Mouse (Mus musculus) stomach, embryonic 14.5 days (tissue): ENCODE results near the gene Gpam. TPM values are rescaled to one million over a fixed set of nuclear protein-coding genes. Genes with fewer than 3 reads are reported as not detected.

Experiments used
- ATAC-seq: fragments of 200-750 bp; cut with Nextera tagmentation; 2 replicates; pipeline ENCODE4 v1.8.0; 2017; ENCODE audit warnings: low read depth, moderate TSS enrichment; ENCODE audit not compliant: insufficient number of reproducible peaks, insufficient read depth, low FRiP score
- H3K27ac ChIP-seq: fragments of 300-500 bp; sonication (generic); 2 replicates; pipeline ENCODE4 v1.5.1; 2014; ENCODE audit warnings: mild to moderate bottlenecking, low read length, moderate library complexity, mixed read lengths
- H3K27me3 ChIP-seq: fragments of 300-500 bp; sonication (generic); 2 replicates; pipeline ENCODE4 v1.6.1; 2014; ENCODE audit warnings: low read length, control low read depth, mixed read lengths; ENCODE audit not compliant: control insufficient read depth, insufficient read depth
- H3K36me3 ChIP-seq: fragments of 300-500 bp; sonication (generic); 2 replicates; pipeline ENCODE4 v1.6.1; 2014; ENCODE audit warnings: mild to moderate bottlenecking, control low read depth, low read length, moderate library complexity, mixed read lengths; ENCODE audit not compliant: control insufficient read depth, insufficient read depth
- H3K4me1 ChIP-seq: fragments of 300-500 bp; sonication (generic); 2 replicates; pipeline ENCODE4 v1.6.1; 2014; ENCODE audit warnings: low read length, control low read depth, mixed read lengths; ENCODE audit not compliant: control insufficient read depth, insufficient read depth
- H3K4me2 ChIP-seq: fragments of 300-500 bp; sonication (generic); replicated peaks from 2 replicates; pipeline ENCODE4 v1.6.1; 2014; ENCODE audit warnings: low read depth, low read length, control low read depth
- H3K4me3 ChIP-seq: fragments of 300-500 bp; sonication (generic); 2 replicates; pipeline ENCODE4 v1.5.1; 2014; ENCODE audit warnings: low read depth, low read length, control low read depth
- H3K9ac ChIP-seq: fragments of 300-500 bp; sonication (generic); replicated peaks from 2 replicates; pipeline ENCODE4 v1.6.1; 2014; ENCODE audit warnings: low read depth, mild to moderate bottlenecking, control low read depth, low read length, moderate library complexity, mixed read lengths
- H3K9me3 ChIP-seq: fragments of 300-500 bp; sonication (generic); 2 replicates; pipeline ENCODE4 v1.6.1; 2016; ENCODE audit warnings: low read depth, low read length, control low read depth; ENCODE audit not compliant: control insufficient read depth
- WGBS: fragments of 180-500 bp; shearing (Covaris S2); extraction: QIAGEN DNeasy Blood & Tissue Kit; methylation state at CpG from one replicate; pipeline ENCODE4 v1.1.7; 2014; 5-methylcytosine and 5-hydroxymethylcytosine counted together
- polyA plus RNA-seq: library from polyadenylated mRNA; unstranded; fragments of >200 nt; fragmentation: Nextera tagmentation; extraction: Ambion mirVana; gene quantifications from 2 replicates; pipeline ENCODE4 v1.2.1, GENCODE M21; 2014

Gpam gene
- polyA plus RNA-seq, 1 experiment from 2014 or later: 16.6 TPM

DNA sequence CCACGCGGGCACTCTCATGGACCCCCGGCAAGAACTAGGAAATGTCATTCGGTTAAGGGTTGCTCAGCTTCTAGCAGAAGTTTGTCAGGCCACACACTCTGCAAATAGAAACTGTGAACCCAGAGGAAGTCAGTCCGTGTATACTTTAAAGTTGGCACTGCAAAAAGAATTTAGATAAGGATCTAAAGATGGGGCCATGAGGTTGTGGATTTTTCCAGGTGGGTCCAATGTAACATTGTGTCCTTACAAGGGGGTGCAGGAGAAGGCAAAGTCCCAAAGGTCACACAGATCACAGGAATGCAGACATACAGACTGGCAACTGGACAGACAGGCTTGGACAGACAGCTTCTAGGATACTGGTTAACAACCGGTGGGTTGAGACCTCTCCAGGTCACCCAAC lies 21.1 kb upstream of the Gpam start:
- 62% methylated on average over 6 of the region's 6 CpGs for WGBS

DNA sequence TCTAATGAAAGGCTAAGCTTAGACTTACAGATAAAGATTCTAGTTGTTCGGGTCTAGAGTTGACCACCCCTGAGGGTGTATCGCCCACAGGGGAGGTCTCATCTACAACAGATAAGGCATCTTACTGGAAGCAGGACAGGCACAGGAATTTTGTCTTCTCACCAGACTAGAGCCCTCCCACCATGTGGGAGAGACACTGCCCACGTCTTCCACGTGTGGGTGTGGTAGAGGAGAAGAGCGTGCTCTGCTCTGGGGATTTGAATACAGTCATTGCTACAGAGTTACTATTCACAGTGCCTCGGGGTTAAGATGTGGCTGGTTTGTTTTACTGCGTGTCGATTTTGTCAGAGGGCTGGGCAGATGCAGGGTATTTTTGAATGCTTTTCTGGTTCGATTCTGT lies 20.5 kb upstream of the Gpam start:
- Histone ChIP-seq H3K9me3 (no peaks in the 10 kb centered on the region), H3K4me2 (no peak overlapping the region), H3K27me3 (no peaks in the 10 kb centered on the region), H3K36me3 (no peaks in the 10 kb centered on the region), H3K4me1 (peaks cover 3% of the 10 kb centered on the region; the same call in 1 of the 2 replicates), H3K27ac (no peak overlapping the region), H3K4me3 (no peak overlapping the region), H3K9ac (no peak overlapping the region)
- 58% methylated on average over 9 of the region's 9 CpGs for WGBS
- no peak for ATAC-seq

More for the DNA sequence above, 21.1 kb upstream of the Gpam start:
- Histone ChIP-seq H3K9ac (no peak overlapping the region), H3K36me3 (no peaks in the 10 kb centered on the region), H3K27ac (no peak overlapping the region), H3K4me2 (no peak overlapping the region), H3K27me3 (no peaks in the 10 kb centered on the region), H3K4me1 (peaks cover 3% of the 10 kb centered on the region; the same call in 1 of the 2 replicates), H3K4me3 (no peak overlapping the region), H3K9me3 (no peaks in the 10 kb centered on the region)
- ATAC-seq: no peak

DNA sequence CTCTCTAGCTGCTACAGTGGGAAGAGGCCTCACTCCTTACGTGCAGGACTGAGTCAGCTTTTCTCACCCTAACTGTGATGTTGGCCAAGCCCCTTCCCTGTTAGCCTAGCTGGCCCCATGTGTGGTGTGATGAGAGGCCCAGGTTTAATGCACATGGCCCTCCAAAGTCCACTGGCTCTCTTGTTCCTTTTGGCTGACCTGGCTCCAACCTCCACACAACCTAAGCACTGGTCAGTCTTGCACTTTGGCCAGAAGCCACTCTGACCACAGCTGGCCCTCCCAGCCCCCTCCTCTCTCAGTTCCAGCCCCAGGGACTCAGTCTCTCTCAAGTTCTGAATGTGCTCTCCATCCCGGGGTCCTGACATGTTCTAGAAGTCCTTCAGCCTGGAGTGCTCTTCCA lies 18.1 kb upstream of the Gpam start:
- Histone ChIP-seq H3K27ac (no peak overlapping the region), H3K4me1 (peaks cover 3% of the 10 kb centered on the region; the same call in 1 of the 2 replicates), H3K4me3 (no peak overlapping the region), H3K9me3 (no peaks in the 10 kb centered on the region), H3K4me2 (no peak overlapping the region), H3K9ac (no peak overlapping the region), H3K36me3 (no peaks in the 10 kb centered on the region), H3K27me3 (no peaks in the 10 kb centered on the region)
- ATAC-seq: no peak
- 84% methylated on average over 2 of the region's 2 CpGs for WGBS

DNA sequence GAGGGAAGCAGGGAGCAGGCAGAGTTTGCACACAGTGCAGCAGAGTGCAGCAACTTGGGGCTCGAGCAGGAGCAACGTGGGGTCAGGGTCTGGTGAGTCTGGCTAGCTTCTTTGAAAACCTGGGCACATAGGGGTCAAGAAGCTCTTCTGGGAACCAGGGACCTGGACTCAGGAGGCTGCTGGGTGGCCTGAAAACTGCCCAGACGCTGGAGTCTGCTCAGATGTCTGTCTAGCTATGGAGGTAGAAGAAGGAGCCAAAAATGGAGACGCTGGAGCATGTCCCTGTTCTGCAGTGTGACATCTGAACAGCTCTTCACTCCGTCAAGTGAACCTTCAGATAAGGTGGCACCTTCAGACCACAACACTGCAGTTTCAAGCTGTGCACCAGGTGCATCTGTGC lies 17.7 kb upstream of the Gpam start:
- no peak overlapping the region for H3K4me3 ChIP-seq
- H3K4me1 ChIP-seq: peaks cover 3% of the 10 kb centered on the region; the same call in 1 of the 2 replicates
- H3K36me3 ChIP-seq: no peaks in the 10 kb centered on the region
- H3K27ac ChIP-seq: 0 out of 2 replicates have a peak overlapping the region, but pooled peaks have one; percentile 22
- H3K27me3 ChIP-seq: no peaks in the 10 kb centered on the region
- WGBS: 69% methylated on average over 5 of the region's 5 CpGs
- H3K9ac ChIP-seq: no peak overlapping the region
- no peaks in the 10 kb centered on the region for H3K9me3 ChIP-seq
- H3K4me2 ChIP-seq: no peak overlapping the region
- no peak for ATAC-seq

DNA sequence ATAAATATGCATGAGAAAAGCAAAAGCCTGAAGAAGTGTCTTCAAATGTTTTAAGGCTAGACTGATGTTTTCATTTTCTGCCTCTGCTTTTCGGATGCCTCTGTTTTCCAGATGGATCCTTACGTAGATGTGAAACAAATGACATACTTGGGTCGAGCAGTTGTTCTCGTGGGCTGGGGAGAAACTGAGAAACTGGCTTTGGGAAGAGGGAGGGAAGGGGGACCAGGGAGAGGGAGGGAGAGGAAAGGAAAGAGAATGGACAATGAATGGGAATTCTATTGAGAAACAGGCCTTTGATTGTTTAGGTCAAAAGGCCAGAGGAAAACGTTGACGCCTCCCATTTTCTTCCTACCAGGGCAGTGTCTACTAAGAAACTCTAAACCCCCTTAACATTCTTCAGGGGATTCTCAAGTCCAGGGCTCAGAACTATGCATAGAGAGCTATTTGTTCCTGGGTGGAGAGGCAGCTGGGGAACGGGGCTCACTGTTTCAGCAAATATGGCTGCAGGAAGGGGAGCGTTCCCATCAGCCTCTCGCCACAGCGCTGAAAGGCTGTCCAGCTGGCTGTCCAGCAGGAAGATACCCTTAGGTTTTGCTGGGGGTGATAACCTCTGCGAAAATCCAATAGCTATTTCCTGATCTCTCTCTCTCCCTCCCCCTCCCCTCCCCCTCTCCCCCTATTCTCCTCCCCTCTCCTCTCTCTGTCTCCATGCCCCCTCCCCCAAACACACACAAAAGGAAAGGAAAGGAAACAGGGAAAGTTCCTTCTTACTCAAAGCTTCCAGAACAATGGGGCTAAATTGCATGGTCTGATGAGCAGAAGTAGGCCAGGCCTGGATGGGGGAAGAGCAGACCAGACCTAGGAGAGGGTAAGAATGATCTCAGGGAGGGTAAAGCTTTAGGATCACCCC lies 16.6 kb upstream of the Gpam start:
- H3K9ac ChIP-seq: no peak overlapping the region
- ATAC-seq: no peak
- 47% methylated on average over 11 of the region's 11 CpGs for WGBS
- H3K27me3 ChIP-seq: no peaks in the 10 kb centered on the region
- peaks cover 3% of the 10 kb centered on the region; the same call in 1 of the 2 replicates for H3K4me1 ChIP-seq
- no peaks in the 10 kb centered on the region for H3K9me3 ChIP-seq
- H3K27ac ChIP-seq: no peak overlapping the region; the same call in 1 of the 2 replicates
- H3K4me2 ChIP-seq: no peak overlapping the region
- H3K36me3 ChIP-seq: no peaks in the 10 kb centered on the region
- no peak overlapping the region for H3K4me3 ChIP-seq

DNA sequence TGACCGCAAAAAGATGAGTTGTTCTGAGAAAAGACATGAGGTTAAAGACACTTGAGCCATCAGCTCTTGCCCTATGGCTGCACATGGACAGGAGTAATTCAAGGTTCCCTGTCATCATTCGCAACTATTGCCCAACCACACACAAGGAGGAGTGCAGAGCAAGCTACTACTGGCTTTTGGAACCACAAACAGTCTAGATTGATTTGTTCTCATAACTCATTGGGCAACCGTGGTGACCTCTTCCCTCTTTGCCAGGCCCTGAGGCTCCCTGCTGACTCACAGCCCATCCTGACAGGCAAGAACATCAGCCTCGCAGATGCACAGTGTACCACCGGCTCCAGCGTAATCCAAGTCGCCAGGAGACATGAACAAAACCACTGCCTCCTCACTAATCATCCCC lies 12.3 kb upstream of the Gpam start:
- Histone ChIP-seq H3K4me2 (no peak overlapping the region), H3K36me3 (no peaks in the 10 kb centered on the region), H3K9me3 (no peaks in the 10 kb centered on the region), H3K27ac (no peak overlapping the region), H3K27me3 (no peaks in the 10 kb centered on the region), H3K4me1 (peaks cover 12% of the 10 kb centered on the region; the same call in 1 of the 2 replicates), H3K4me3 (no peak overlapping the region), H3K9ac (no peak overlapping the region)
- ATAC-seq: no peak
- 74% methylated on average over 7 of the region's 7 CpGs for WGBS

DNA sequence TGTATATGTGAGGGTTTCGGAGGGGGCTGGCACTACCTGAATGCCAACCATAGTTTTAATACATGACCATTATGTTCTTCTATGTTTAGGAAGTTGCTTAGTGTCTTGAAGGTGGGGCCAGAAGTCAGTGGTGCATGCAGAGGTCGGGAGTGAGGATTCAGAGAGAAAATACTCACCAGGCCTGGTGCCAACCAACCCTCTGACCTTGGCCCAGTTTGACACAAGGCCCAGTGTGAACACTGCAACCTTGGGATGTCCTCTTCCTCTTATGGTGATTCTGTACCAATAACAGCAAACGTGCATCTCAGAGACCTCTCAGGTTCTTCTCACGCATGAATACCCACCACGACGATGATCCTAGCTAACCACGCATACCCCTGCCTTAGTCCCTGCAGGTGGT lies 11.5 kb upstream of the Gpam start:
- H3K9me3 ChIP-seq: no peaks in the 10 kb centered on the region
- H3K4me3 ChIP-seq: no peak overlapping the region
- H3K27me3 ChIP-seq: no peaks in the 10 kb centered on the region
- WGBS: 91% methylated on average over 7 of the region's 7 CpGs
- peaks cover 10% of the 10 kb centered on the region; the same call in 1 of the 2 replicates for H3K4me1 ChIP-seq
- ATAC-seq: no peak
- H3K27ac ChIP-seq: no peak overlapping the region
- no peak overlapping the region for H3K4me2 ChIP-seq
- H3K9ac ChIP-seq: no peak overlapping the region
- no peaks in the 10 kb centered on the region for H3K36me3 ChIP-seq

DNA sequence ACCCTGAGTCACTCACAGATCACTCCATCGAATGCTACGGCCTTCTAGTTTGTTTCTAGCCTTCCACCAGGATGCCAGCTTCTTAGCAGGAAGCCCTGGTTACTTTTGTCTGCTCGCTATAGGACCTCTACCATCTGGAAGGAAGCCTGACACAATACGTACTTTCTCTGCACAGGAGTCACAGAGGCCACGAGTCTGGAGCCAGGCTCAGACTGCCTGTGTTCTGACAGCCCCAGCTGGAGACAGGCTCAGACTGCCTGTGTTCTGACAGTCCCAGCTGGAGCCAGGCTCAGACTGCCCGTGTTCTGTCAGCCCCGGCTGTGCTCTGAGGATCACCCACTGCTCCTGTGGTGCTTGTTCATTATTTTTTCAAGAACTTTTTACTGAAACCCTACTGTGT lies 10.8 kb upstream of the Gpam start:
- 45% methylated on average over 7 of the region's 7 CpGs for WGBS
- Histone ChIP-seq H3K36me3 (no peaks in the 10 kb centered on the region), H3K4me3 (no peak overlapping the region), H3K4me2 (no peak overlapping the region), H3K4me1 (peaks cover 10% of the 10 kb centered on the region; the same call in 1 of the 2 replicates), H3K27me3 (no peaks in the 10 kb centered on the region), H3K9me3 (no peaks in the 10 kb centered on the region), H3K27ac (no peak overlapping the region), H3K9ac (no peak overlapping the region)
- no peak for ATAC-seq
